Mouse (Mus musculus) ES-E14 (cell line): ENCODE results near the gene Hist1h4d.
"Not testable (repeated sequence)": the region's sequence is repeated elsewhere in the genome, so short reads cannot be mapped to it uniquely, and the experiment has no call there.

Experiments used
- HCFC1 ChIP-seq: IDR thresholded peaks from 2 replicates; pipeline ENCODE4 v1.6.1; 2012; ENCODE audit warnings: low read length, inconsistent platforms, borderline replicate concordance; ENCODE audit not compliant: insufficient read depth
- MAFK ChIP-seq: IDR thresholded peaks from 2 replicates; pipeline ENCODE4 v1.6.1; 2014; ENCODE audit warnings: mild to moderate bottlenecking, low read depth, low read length, inconsistent platforms; ENCODE audit not compliant: insufficient read depth
- ZC3H11A ChIP-seq: IDR thresholded peaks from 2 replicates; pipeline ENCODE4 v1.6.1; 2012; ENCODE audit warnings: low read depth, mild to moderate bottlenecking, inconsistent platforms, low read length, borderline replicate concordance
- ZNF384 ChIP-seq: IDR thresholded peaks from 2 replicates; pipeline ENCODE4 v1.6.1; 2012; ENCODE audit warnings: low read depth, low read length, inconsistent platforms

DNA sequence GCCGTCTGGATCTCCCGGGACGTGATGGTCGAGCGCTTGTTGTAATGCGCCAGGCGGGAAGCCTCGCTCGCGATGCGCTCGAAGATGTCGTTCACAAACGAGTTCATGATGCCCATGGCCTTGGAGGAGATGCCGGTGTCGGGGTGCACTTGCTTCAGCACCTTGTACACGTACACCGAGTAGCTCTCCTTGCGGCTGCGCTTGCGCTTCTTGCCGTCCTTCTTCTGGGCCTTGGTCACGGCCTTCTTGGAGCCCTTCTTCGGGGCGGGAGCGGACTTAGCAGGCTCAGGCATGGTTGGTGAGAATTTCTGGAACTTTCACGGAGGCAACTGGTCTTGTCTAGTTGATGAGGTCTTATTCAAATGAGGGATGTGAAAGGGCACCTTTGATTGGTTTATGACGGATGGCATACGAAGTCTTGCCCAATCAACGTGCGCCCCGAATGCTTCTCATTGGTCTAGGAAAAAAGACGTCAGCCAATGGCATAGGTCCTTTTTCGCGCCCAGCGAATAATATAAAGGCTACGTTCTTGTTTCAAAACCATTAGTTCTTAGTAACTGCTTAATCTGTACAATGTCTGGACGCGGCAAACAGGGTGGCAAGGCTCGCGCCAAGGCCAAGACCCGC lies 7.4 kb upstream of the Hist1h4d start, which contains the start of the genes Hist1h2bf and Hist1h2ad:
- not testable (repeated sequence) for TF ChIP-seq ZC3H11A, MAFK, ZNF384, HCFC1
